Mouse (Mus musculus) brain, embryonic 14.5 days (tissue): ENCODE measurements around the gene Timd4.

Experiments used
- CTCF ChIP-seq: fragments of 200-500 bp; IDR thresholded peaks from 2 replicates; pipeline ENCODE4 v1.5.1; 2012; ENCODE audit warnings: inconsistent platforms, mild to moderate bottlenecking, moderate library complexity, borderline replicate concordance; ENCODE audit not compliant: insufficient read depth, insufficient read length; ENCODE audit errors: extremely low read depth
- POLR2A ChIP-seq: fragments of 200-500 bp; IDR thresholded peaks from 2 replicates; pipeline ENCODE4 v1.6.1; 2012; ENCODE audit warnings: mild to moderate bottlenecking, inconsistent platforms, borderline replicate concordance; ENCODE audit not compliant: poor library complexity, insufficient read depth, insufficient read length, severe bottlenecking; ENCODE audit errors: extremely low read depth

DNA sequence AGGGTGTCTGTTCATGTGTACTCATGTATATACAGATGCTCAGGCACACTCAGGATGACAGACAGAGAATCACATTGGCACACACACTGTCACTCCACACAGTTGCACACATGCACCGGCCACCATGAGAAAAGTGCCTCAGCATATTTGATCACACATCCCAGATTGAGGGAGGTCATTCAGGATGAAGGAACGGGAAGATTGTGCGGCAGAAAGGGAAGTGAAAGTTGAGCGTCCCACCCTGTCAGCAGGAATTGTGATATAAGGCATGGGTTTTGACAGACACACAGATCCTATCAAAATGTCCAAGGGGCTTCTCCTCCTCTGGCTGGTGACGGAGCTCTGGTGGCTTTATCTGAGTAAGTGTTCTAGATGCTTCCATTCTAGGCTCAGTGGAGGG is at the start of gene Timd4:
- no peak for TF ChIP-seq CTCF
- no peak for TF ChIP-seq POLR2A
